Mouse (Mus musculus): ENCODE results near the gene Fam107b.
A peak's percentile ranks its signal among the peaks of the same experiment; 100 is the strongest.

Gene Fam107b

DNA sequence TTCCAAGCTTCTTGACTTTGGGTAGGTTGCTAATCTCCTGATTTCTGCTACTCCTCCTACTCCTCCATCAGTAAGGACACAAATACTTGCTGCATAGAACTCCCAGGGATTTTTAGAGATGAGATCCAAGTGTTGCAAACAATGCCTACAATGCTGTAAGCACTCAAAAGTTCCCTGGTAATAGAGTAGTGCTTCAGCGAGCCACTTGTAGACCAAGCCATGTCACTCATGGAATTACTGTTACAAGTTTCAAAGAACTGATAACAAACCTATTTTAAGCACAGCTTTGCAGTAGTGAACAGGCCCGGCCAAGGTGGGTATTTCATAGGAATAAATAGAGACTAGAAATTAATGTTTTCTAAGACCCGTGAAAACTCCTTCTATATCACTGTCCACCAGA, 174.8 kb downstream of the Fam107b start:
- no peak for DNase-seq

DNA sequence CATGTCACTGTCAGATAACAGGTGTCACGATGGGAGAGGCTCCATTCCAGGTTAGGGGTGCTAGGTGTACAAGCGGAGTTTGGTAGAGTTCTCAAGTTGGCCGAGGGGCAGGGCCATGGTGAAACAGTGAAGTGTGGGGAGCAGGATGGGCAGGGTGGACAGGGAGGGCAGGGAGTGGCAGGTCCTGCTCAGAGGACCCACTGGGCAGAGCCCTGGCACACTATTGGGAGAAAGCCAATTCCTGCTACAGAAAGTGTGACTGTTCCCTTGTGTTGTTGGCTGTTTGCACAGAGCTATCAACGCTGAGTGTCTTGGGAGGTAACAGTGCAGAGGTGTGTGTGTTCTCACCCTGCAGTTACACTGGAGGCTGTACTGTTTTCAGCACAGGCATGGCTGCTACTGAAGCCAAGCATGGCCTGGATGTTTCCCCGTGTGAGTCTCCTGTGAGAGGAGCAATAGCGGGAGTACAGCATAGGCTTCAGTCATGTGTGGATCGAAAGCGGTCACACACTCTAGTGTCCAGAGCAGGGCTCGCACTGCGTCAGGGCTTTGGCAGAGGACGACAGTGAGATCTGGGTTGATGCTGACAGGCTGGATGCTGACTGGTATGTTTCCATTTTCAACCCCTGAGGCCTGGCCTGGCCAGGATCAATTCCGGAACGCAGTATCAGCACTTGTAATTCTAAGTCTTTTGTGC, 175.8 kb downstream of the Fam107b start:
- DNase-seq = peak; percentile 32

GRCm38 (mm10) chr2:3748714-3749503, 178.6 kb downstream of the Fam107b start:
- DNase-seq = no peak

- no peak for DNase-seq
Measured at GRCm38 (mm10) chr2:3749504-3750024, 179.3 kb downstream of the Fam107b start.

GRCm38 (mm10) chr2:3750126-3750525, 179.8 kb downstream of the Fam107b start:
- no peak for DNase-seq

DNA sequence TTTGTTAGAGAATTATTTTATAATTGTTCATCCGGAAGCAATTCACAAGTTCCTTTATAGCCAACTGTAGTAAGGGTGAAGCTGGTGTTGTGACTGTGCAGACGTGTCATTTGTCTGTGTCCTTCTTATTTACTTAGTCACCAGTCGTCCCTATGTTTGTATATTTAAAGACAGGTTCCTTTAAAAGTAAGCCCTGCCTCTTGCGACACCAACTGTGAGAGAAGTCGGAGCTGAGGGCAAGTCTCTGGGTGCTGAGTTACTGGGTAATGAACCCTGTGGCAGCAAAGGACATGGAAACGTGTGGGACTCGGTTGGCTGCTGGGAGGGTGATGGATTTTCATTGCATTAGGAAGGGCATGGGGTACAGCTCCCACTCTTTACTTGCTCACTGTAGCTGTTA, 182.1 kb downstream of the Fam107b start:
- DNase-seq = no peak

GRCm38 (mm10) chr2:3752893-3753292, 182.6 kb downstream of the Fam107b start:
- no peak for DNase-seq

- DNase-seq = no peak
Measured at GRCm38 (mm10) chr2:3753749-3754148, 183.5 kb downstream of the Fam107b start.

- DNase-seq = no peak
Measured at GRCm38 (mm10) chr2:3755936-3756335, 185.6 kb downstream of the Fam107b start.

DNA sequence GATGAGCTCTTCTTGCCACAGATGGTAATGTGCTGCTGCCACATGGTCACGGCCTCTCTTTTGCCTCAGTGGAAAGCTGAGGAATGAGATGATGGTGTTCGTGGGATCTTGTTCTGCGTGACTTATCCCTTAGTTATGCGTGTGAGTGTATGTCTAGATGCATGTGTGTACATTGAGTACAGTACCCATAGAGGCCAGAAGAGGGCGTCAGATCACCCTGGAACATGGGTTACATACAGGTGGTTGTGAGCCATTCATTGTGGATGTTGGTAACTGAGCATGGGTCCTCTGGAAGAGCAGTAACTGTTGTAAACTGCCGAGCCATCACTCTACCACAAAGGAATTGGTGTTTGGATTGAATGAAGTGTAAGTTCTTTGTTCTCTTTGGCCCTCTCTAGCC, 188.1 kb downstream of the Fam107b start:
- DNase-seq = no peak

GRCm38 (mm10) chr2:3760234-3760836, 190.0 kb downstream of the Fam107b start:
- DNase-seq = no peak

DNA sequence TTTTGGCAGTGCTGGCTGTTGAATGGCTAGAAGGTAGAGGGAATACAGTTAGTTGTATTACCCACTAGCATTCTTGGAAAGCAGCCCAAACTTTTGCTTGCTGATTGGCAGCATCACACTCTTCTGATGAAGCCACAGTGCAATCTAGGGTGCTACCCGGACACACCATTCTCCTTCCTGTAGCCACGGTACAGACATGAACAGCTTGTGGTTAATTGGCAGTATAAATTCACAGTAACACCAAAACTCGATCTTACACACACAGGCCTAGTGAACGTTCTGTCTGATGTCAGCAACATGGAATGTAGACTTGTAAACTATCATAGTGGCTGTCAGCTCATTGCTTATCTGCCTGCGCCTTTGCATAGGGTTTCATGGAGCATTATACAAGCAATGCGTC, 193.8 kb downstream of the Fam107b start:
- DNase-seq = no peak

- DNase-seq = no peak
Measured at GRCm38 (mm10) chr2:3765957-3766783, 195.9 kb downstream of the Fam107b start.

- DNase-seq = peak; percentile 81
Measured at GRCm38 (mm10) chr2:3769260-3769659, 199.0 kb downstream of the Fam107b start.

GRCm38 (mm10) chr2:3769786-3770318, 199.6 kb downstream of the Fam107b start:
- no peak for DNase-seq

DNA sequence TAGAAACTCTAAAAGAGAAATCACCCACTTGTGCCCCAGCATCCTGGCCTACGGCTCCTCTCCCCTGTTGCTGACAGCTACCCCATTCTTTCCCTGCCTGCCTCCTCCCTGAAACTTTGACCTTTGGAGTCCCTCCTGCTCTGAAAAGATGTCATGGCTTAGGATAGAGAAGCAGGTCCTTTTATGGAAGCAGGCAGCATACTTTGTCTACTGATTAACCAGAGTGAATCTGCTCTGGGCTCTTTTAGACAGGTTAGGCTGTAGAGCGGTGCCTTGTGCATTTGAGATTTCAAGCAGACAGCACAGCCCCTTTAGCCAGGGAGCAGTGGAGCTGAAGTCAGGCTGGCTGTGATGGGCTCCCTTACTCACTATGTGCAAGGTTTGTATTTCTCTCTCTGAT, 200.1 kb downstream of the Fam107b start:
- DNase-seq = no peak

DNA sequence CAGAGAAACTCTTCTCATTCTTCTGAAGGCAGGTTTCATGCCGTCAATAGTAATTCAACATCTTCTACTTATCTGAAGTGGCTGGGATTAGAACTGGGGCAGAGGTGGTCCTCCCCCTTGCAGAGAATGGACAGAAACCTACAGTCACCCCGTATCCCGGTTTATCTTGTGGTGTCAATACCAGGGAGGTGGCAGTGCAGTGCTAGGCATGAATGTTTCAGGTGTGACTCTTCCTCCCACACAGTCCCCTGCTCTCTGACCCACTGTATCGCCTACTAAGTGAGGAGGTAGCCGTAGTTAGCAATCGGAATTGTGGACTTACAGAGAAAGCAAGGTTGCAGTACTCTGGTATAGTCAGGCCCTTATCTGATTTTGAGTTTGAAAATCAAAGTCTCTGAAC, 201.2 kb downstream of the Fam107b start:
- DNase-seq = no peak

- DNase-seq = no peak
Measured at GRCm38 (mm10) chr2:3773089-3773488, 202.8 kb downstream of the Fam107b start.

DNA sequence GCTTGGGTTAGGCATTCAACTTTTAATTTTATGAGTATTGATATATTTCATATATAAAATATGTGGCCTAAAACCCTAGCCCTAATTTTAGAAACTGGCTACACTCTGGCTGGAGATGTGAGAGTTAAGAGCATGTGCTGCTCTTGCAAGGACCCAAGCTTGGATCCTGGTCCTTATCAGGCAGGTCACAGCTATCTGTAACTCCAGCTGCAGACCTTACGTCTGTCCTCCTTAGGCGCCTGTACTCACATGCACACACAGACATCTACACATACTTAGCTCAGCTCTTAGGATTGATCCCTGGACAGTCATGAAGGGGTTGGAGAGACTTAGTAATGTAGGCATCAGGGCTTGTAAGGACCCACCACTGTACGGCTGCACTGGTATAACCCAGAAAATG, 205.3 kb downstream of the Fam107b start:
- DNase-seq = no peak

DNA sequence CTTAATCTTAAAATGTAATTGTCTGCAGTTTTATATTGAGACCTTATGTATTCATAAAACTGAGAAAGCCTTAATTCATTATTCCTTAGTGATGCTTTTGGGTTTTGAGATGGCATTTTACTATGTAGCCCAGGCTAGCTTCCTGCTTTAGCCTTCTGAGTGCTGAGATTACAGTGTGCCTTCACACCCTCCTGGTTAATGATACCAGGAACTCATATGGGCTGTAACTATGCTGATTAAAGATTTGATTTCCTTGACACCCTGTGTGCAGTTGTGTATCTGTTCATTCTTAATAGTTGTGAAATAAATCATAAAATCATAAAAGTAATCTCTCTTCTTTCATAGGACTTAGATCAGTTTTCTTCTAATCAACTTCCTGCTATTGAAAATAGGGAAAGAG, 205.8 kb downstream of the Fam107b start:
- no peak for DNase-seq

DNA sequence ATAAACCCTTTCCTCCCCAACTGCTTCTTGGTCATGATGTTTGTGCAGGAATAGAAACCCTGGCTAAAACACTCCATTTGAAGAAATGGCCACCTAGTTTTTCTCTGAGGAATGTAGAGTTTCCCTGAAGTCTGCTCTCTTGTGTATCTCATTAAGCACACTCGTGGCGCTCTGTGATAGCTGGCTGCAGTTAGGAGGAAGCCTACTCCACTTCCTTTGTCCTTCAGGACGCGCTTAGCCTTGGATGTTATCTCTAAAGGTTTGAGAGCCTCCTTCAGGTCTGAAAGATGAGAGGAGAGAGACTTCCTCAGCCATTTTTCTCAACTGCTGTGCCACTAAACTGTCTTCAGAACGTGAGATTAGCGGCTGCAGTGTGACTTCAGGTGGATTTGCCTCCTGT, 207.4 kb downstream of the Fam107b start:
- DNase-seq = no peak

DNA sequence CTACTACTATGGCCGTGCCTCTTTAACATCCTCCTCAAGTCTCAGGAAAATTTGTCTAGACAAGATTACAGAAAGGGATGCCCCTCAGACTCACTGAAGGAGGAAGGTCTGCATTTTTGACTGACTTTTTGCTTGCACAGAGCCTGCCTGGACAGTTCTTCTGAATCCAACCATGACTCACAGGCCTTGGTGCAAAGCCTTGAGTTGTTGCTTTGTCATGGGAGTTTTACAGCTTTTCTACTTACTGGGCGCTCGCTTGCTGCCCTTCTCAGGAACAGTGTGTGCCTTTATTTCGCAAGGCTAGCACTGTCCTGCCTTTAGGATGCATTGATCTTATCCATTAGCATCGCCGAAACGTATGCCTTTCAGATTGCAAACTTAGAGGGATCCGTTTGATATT, 215.3 kb downstream of the Fam107b start:
- no peak for DNase-seq

All from retina, postnatal 1 day (tissue).